Comparison of ENCODE assay signal across 8 mouse cellular contexts in genomic region chr11:96536146-96536545, GRCm38 (mm10).
DNase-seq lines count a peak whose midpoint lies in the region; ATAC-seq and TF ChIP-seq lines count a peak whose summit lies in the region.

No protein-coding gene starts in this region.

- no peaks in the 10 kb centered on the region for H3K4me1 ChIP-seq in forebrain, postnatal 0 days (ENCODE audit: insufficient read depth)
- H3K4me1 ChIP-seq in forebrain, embryonic 15.5 days = 0 out of 2 replicates have a peak, but pooled peaks cover 4% of the 10 kb centered on the region
- H3K4me1 ChIP-seq in embryonic facial prominence, embryonic 10.5 days = no peaks in the 10 kb centered on the region

- H3K4me2 ChIP-seq in forebrain, postnatal 0 days (ENCODE audit: low read depth) = no peak overlapping the region
- no peak overlapping the region for H3K4me2 ChIP-seq in forebrain, embryonic 15.5 days (replicated peaks)

- ATAC-seq in forebrain, postnatal 0 days = peak; percentile 25; the same call in 1 of the 2 replicates
- ATAC-seq in forebrain, embryonic 15.5 days (replicated peaks) = no peak

- H3K27me3 ChIP-seq in forebrain, postnatal 0 days (ENCODE audit: insufficient read depth, low read length) = 0 out of 2 replicates have a peak, but pooled peaks cover 7% of the 10 kb centered on the region
- 0 out of 2 replicates have a peak, but pooled peaks cover 14% of the 10 kb centered on the region for H3K27me3 ChIP-seq in forebrain, embryonic 15.5 days
- peaks cover 44% of the 10 kb centered on the region for H3K27me3 ChIP-seq in embryonic facial prominence, embryonic 10.5 days (replicated peaks; ENCODE audit: low read depth, poor library complexity, severe bottlenecking)

- H3K9me3 ChIP-seq in forebrain, postnatal 0 days (ENCODE audit: low read length) = no peaks in the 10 kb centered on the region
- no peaks in the 10 kb centered on the region for H3K9me3 ChIP-seq in forebrain, embryonic 15.5 days
- H3K9me3 ChIP-seq in embryonic facial prominence, embryonic 10.5 days = no peaks in the 10 kb centered on the region

- peak; percentile 78 for DNase-seq in forebrain, postnatal 0 days
- peak; percentile 10 for DNase-seq in urinary bladder, postnatal 14 days (ENCODE audit: low spot score)
- no peak for DNase-seq in urinary bladder, adult 2 months (ENCODE audit: low spot score)
- DNase-seq in embryonic facial prominence, embryonic 10.5 days (ENCODE audit: low spot score) = peak; percentile 34
- peak; percentile 65 for DNase-seq in kidney, postnatal 14 days
- DNase-seq in natural killer cell, adult 2 months (ENCODE audit: low spot score in 2 of 2) = peak; percentile 28 to 31
- no peak for DNase-seq in cerebellum, adult 11 months

- H3K4me3 ChIP-seq in forebrain, postnatal 0 days (ENCODE audit: low read depth, low read length) = no peak overlapping the region
- H3K4me3 ChIP-seq in forebrain, embryonic 15.5 days = no peak overlapping the region
- no peak overlapping the region for H3K4me3 ChIP-seq in embryonic facial prominence, embryonic 10.5 days

- no peak overlapping the region for H3K27ac ChIP-seq in forebrain, postnatal 0 days (ENCODE audit: low read depth, low read length)
- no peak overlapping the region for H3K27ac ChIP-seq in forebrain, embryonic 15.5 days (replicated peaks)
- no peak overlapping the region for H3K27ac ChIP-seq in embryonic facial prominence, embryonic 10.5 days (replicated peaks)

- no peaks in the 10 kb centered on the region for H3K36me3 ChIP-seq in forebrain, postnatal 0 days (ENCODE audit: insufficient read depth)
- H3K36me3 ChIP-seq in forebrain, embryonic 15.5 days = no peaks in the 10 kb centered on the region
- no peaks in the 10 kb centered on the region for H3K36me3 ChIP-seq in embryonic facial prominence, embryonic 10.5 days (replicated peaks)

- H3K9ac ChIP-seq in forebrain, postnatal 0 days = no peak overlapping the region
- H3K9ac ChIP-seq in forebrain, embryonic 15.5 days (replicated peaks) = no peak overlapping the region

- 23% methylated on average over 5 of the region's 5 CpGs for WGBS in forebrain, postnatal 0 days
- 20% methylated on average over 5 of the region's 5 CpGs for WGBS in forebrain, embryonic 15.5 days
- 25% methylated on average over 5 of the region's 5 CpGs for WGBS in embryonic facial prominence, embryonic 10.5 days

- peak; percentile 94 for TF ChIP-seq CTCF in forebrain, postnatal 0 days (IDR thresholded peaks at IDR 0.05; ENCODE audit: low read depth)

Comparison
In these comparisons a context has a peak if more than half of its experiments do, and no peak if none do; other contexts are left out.
1. DNase-seq: peak in forebrain, postnatal 0 days (single experiment), urinary bladder, postnatal 14 days (single experiment), embryonic facial prominence, embryonic 10.5 days (single experiment), kidney, postnatal 14 days (single experiment) and natural killer cell, adult 2 months (2 of 2); none in urinary bladder, adult 2 months (single experiment) and cerebellum, adult 11 months (single experiment).